Mouse (Mus musculus) hindbrain, embryonic 14.5 days (tissue): ENCODE measurements around the gene Atp8b4. TPM values are rescaled to one million over a fixed set of nuclear protein-coding genes. Genes with fewer than 3 reads are reported as not detected.

ENCODE experiments used
- ATAC-seq: fragments of 200-750 bp; cut with Nextera tagmentation; 2 replicates; pipeline ENCODE4 v1.8.0; 2017; ENCODE audit warnings: moderate number of reproducible peaks, mild to moderate bottlenecking, moderate TSS enrichment, moderate library complexity; ENCODE audit not compliant: low FRiP score
- DNase-seq: peaks from one replicate; pipeline ENCODE4 v3.0.0-alpha.2; 2015; ENCODE audit warnings: low spot score
- H3K27ac ChIP-seq: fragments of 300-500 bp; sonication (generic); 2 replicates; pipeline ENCODE4 v1.5.1; 2014; ENCODE audit warnings: mild to moderate bottlenecking, moderate library complexity
- H3K27me3 ChIP-seq: fragments of 300-500 bp; sonication (generic); 2 replicates; pipeline ENCODE4 v1.6.1; 2014; ENCODE audit warnings: mild to moderate bottlenecking, low read length, mixed read lengths; ENCODE audit not compliant: control insufficient read depth, insufficient read depth
- H3K36me3 ChIP-seq: fragments of 300-500 bp; sonication (generic); replicated peaks from 2 replicates; pipeline ENCODE4 v1.6.1; 2014; ENCODE audit not compliant: control insufficient read depth, insufficient read depth
- H3K4me1 ChIP-seq: fragments of 300-500 bp; sonication (generic); replicated peaks from 2 replicates; pipeline ENCODE4 v1.6.1; 2014; ENCODE audit warnings: antibody characterized with exemption, low read length, mixed read lengths; ENCODE audit not compliant: control insufficient read depth, insufficient read depth
- H3K4me2 ChIP-seq: fragments of 300-500 bp; sonication (generic); replicated peaks from 2 replicates; pipeline ENCODE4 v1.6.1; 2014; ENCODE audit warnings: mild to moderate bottlenecking, moderate library complexity
- H3K4me3 ChIP-seq: fragments of 300-500 bp; sonication (generic); replicated peaks from 2 replicates; pipeline ENCODE4 v1.5.1; 2014; ENCODE audit warnings: mild to moderate bottlenecking, low read length
- H3K9ac ChIP-seq: fragments of 300-500 bp; sonication (generic); 2 replicates; pipeline ENCODE4 v1.6.1; 2014
- H3K9me3 ChIP-seq: fragments of 300-500 bp; sonication (generic); 2 replicates; pipeline ENCODE4 v1.6.1; 2016; ENCODE audit warnings: low read length; ENCODE audit not compliant: control insufficient read depth
- WGBS: fragments of 180-500 bp; shearing (Covaris S2); extraction: QIAGEN DNeasy Blood & Tissue Kit; methylation state at CpG from one replicate; pipeline ENCODE4 v1.1.7; 2014; 5-methylcytosine and 5-hydroxymethylcytosine counted together
- polyA plus RNA-seq: library from polyadenylated mRNA; unstranded; fragments of >200 nt; fragmentation: Nextera tagmentation; extraction: Ambion mirVana; gene quantifications from 2 replicates; pipeline ENCODE4 v1.2.1, GENCODE M21; 2014

Atp8b4 gene
- polyA plus RNA-seq, 1 experiment from 2014 or later = 0.08 TPM

DNA sequence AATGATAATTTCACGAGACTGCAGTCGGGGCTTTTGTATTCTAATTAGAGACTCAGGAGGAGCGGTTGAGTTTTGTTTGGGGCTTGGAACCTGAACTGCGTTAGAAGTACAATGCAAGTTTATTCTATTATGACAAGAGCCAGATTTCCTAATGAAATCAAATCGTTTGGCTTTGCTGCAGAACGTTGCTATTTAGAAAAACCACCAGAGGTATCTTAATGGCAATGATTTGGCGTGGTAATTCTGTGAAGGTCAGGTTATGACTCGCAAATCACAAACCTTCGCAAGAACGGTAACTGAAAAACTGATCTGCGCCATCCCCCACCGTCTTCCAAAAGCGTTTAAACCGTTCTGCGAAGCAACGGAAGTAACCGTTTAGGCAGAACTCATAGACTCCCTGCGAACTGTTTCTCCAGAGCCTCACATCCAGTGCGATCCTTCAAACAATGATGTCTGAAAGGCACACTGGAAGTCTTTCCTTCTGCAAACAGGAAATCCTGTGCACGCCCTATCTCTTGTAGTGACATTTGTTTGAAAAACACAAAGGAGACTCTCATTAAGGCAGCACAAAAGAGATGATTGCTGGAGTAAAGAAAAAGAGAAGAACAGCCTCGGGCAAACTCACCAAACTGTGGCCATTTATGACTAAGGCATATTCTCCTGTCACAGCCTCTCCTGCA, 139.2 kb downstream of the Atp8b4 start:
- H3K4me1 ChIP-seq = no peaks in the 10 kb centered on the region
- no peak overlapping the region for H3K9ac ChIP-seq
- DNase-seq (no peak), ATAC-seq (no peak)
- H3K4me2 ChIP-seq = no peak overlapping the region; the same call in 1 of the 2 replicates
- whole genome bisulfite sequencing = 61% methylated on average over 21 of the region's 21 CpGs
- H3K27me3 ChIP-seq = no peaks in the 10 kb centered on the region
- H3K4me3 ChIP-seq = no peak overlapping the region
- no peaks in the 10 kb centered on the region for H3K9me3 ChIP-seq
- no peaks in the 10 kb centered on the region for H3K36me3 ChIP-seq
- H3K27ac ChIP-seq = no peak overlapping the region

DNA sequence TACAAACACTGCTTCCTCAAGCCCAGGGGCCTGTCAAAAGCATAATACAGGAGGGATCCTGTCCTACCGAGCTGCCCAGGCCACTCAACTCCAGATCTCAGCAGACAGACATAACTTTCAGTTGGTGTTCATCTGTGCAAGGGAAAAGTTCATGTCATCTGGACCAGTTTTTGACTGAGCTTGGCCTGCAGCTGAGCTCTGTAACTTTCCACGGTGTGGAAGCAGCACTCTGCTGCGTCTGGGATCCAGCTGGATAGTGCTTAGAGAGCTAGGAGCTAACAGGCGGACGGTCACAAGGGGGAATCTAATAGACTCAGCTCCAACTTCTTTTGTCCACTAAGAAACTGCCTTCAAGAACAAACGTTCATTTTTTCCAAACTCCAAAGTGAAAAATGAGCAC, 139.8 kb downstream of the Atp8b4 start:
- Histone ChIP-seq H3K4me2 (no peak overlapping the region), H3K4me3 (no peak overlapping the region), H3K9me3 (no peaks in the 10 kb centered on the region), H3K27me3 (no peaks in the 10 kb centered on the region), H3K36me3 (no peaks in the 10 kb centered on the region), H3K4me1 (no peaks in the 10 kb centered on the region), H3K9ac (no peak overlapping the region), H3K27ac (no peak overlapping the region)
- DNase-seq (no peak), ATAC-seq (no peak)
- WGBS = 54% methylated on average over 6 of the region's 6 CpGs

DNA sequence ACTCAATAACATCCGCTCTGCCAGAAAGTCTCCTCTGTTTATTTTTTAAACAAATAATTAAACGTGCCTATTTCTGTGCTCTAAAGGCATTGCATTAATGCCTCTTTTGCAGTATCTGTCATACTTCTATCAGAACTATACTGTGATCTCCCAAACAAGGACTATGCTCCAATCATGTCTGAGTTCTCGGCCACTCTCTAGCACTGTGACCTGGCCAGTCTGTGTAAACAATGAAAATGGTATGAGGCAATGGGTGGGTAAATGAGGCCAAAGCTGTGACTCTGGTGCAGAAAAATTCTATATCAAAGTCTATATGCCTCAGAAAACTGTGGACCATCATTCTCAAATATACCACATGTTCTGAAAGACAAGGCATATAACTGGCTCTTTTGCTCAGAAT, 140.5 kb downstream of the Atp8b4 start:
- H3K4me3 ChIP-seq = no peak overlapping the region
- H3K9me3 ChIP-seq = no peaks in the 10 kb centered on the region
- no peaks in the 10 kb centered on the region for H3K27me3 ChIP-seq
- H3K4me2 ChIP-seq = no peak overlapping the region
- H3K4me1 ChIP-seq = no peaks in the 10 kb centered on the region
- 86% methylated on average over 3 of the region's 3 CpGs for WGBS
- ATAC-seq = no peak
- no peak overlapping the region for H3K9ac ChIP-seq
- DNase-seq = no peak
- H3K36me3 ChIP-seq = no peaks in the 10 kb centered on the region
- no peak overlapping the region for H3K27ac ChIP-seq

DNA sequence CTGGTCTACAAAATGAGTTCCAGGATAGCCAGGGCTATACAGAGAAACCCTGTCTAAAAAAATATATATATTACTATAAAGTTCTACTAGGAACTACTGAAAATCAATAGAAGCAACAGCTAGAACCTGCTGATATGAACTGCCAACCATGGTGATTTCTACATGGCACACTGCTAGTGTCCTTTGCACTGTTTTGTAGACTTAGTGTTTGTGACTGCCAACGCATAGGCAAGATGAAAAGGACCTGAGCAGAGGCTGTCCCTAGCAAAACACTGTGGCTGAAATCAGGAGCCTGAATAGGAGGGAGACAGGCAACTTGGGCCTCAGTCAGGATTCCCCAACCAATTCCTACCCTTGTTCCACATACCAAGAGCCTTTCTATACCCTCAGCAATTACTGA, 141.2 kb downstream of the Atp8b4 start:
- Histone ChIP-seq H3K27ac (no peak overlapping the region), H3K9ac (no peak overlapping the region), H3K9me3 (no peaks in the 10 kb centered on the region), H3K4me3 (no peak overlapping the region), H3K4me1 (no peaks in the 10 kb centered on the region), H3K4me2 (no peak overlapping the region), H3K27me3 (no peaks in the 10 kb centered on the region), H3K36me3 (no peaks in the 10 kb centered on the region)
- DNase-seq (no peak), ATAC-seq (no peak)
- 96% methylated on average over 1 of the region's 1 CpGs for WGBS

DNA sequence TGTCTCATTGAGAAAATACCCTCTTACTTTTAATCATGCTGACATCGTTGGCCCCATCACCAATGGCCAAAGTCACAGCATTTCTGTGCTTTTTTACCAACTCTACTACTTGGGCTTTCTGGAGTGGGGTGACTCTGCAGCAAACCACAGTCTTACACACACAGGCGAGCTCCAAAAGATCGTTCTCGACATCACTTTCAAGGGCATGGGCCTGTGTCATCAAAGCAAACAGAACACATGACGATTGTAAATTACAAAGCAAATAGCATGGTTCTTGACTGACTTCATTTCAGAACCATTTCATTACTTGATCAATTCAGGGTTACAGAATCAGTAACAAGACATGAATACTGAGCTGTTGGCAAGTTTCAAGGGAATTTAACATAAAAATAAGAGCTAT, 141.7 kb downstream of the Atp8b4 start:
- WGBS = 90% methylated on average over 5 of the region's 5 CpGs
- Histone ChIP-seq H3K9me3 (no peaks in the 10 kb centered on the region), H3K36me3 (no peaks in the 10 kb centered on the region), H3K9ac (no peak overlapping the region), H3K4me3 (no peak overlapping the region), H3K27ac (no peak overlapping the region), H3K27me3 (no peaks in the 10 kb centered on the region), H3K4me2 (no peak overlapping the region), H3K4me1 (no peaks in the 10 kb centered on the region)
- ATAC-seq (no peak), DNase-seq (no peak)

DNA sequence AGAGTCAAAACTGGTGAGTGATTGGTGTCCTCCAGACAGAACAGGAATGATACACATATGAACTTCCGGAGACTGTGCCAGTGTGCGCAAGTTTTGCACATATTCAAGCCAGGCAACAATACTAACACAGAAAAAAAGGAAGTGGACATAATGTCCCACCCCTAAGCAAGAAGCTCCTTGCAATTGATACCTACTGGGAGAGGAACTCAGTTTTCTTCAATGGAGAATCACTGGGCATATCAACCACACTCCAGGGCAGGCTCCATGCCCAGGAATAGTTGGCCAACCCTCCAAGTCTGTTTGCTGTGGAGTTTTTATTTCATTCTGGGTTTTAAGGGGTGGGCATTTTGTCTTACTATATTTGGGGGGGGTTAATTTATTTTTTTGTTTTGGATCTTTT, 145.2 kb downstream of the Atp8b4 start:
- 100% methylated on average over 2 of the region's 2 CpGs for WGBS
- ATAC-seq = no peak
- H3K4me3 ChIP-seq = no peak overlapping the region

DNA sequence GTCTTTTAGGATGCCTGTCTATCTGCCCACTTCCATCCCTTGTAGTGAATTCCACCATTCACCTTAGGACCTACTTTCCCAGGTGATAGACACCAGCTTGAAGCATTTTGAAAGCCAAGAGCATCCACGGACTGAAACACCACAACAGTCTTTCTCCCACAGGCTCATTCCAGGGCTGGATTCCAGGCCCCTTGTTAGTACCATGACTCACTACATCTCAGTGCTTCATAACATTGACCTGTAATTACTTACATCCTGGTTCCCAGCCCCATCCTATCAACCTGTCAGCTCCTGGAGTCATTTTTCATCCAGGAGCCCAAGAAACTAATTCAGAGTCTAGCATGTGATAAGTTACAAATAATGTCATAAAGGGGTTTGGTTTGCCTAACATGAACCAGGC, 148.7 kb downstream of the Atp8b4 start:
- WGBS = 85% methylated on average over 1 of the region's 1 CpGs

More for the DNA sequence above, 145.2 kb downstream of the Atp8b4 start:
- no peak overlapping the region for H3K9ac ChIP-seq
- H3K27me3 ChIP-seq = no peaks in the 10 kb centered on the region
- H3K27ac ChIP-seq = no peak overlapping the region
- H3K36me3 ChIP-seq = no peaks in the 10 kb centered on the region
- H3K9me3 ChIP-seq = no peaks in the 10 kb centered on the region
- DNase-seq = no peak
- no peaks in the 10 kb centered on the region for H3K4me1 ChIP-seq
- H3K4me2 ChIP-seq = no peak overlapping the region

DNA sequence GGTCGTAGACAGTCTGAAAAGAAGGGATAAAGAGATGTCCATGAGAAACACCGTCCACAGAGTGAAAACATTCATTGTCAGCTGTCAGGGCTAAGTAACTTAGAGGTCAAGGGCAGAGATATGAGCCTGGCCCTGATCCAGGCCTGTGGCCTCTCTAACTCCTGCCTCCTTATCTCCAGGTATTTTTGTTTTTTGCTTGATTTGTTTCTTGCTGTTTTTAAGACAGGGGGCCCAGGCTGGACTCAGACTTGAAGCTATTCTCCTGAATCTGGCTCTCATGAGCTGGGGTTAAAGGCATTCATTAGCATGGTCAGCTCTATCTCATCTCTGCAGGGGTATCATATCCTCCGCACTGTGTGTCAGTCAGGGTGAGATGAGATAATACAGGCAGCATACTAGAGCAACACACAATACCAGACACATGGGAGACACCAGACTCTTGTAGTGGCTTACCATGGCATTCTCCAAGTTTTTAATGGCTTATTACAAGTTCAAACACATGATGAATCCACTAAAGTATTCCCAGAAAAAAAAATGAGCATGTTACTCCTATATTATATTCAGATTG, 157.4 kb downstream of the Atp8b4 start:
- no peak for ATAC-seq
- Histone ChIP-seq H3K4me3 (no peak overlapping the region), H3K9ac (no peak overlapping the region), H3K4me2 (no peak overlapping the region), H3K4me1 (no peaks in the 10 kb centered on the region), H3K9me3 (no peaks in the 10 kb centered on the region), H3K36me3 (no peaks in the 10 kb centered on the region), H3K27me3 (no peaks in the 10 kb centered on the region), H3K27ac (no peak overlapping the region)
- 79% methylated on average over 3 of the region's 3 CpGs for WGBS
- DNase-seq = no peak

More for the DNA sequence above, 148.7 kb downstream of the Atp8b4 start:
- H3K36me3 ChIP-seq = no peaks in the 10 kb centered on the region
- ATAC-seq = no peak
- no peaks in the 10 kb centered on the region for H3K27me3 ChIP-seq
- H3K4me3 ChIP-seq = no peak overlapping the region
- no peak overlapping the region for H3K4me2 ChIP-seq
- no peaks in the 10 kb centered on the region for H3K4me1 ChIP-seq
- no peaks in the 10 kb centered on the region for H3K9me3 ChIP-seq
- no peak overlapping the region for H3K9ac ChIP-seq
- no peak for DNase-seq
- H3K27ac ChIP-seq = no peak overlapping the region

DNA sequence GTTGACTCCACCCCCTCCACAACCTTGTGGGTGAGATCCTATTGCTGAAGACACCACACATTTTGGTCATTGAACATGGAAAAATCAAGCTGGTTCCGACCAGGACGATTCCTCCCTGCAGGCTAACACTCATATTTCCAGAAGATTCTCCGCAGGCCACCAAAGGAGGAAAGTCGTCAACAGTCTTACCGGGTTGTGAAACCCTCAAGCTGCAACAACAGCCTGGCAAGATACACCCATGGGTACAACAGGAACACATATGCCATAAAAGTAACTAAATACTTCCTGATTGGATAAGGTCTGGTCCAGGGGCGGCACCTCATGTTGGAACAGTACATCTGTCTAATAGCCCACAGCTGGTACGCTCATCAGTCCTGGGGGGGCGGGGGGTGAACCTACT, 159.0 kb downstream of the Atp8b4 start:
- ATAC-seq (no peak), DNase-seq (no peak)
- H3K27me3 ChIP-seq = no peaks in the 10 kb centered on the region
- H3K4me2 ChIP-seq = no peak overlapping the region
- 93% methylated on average over 8 of the region's 8 CpGs for WGBS
- H3K4me1 ChIP-seq = no peaks in the 10 kb centered on the region
- H3K4me3 ChIP-seq = no peak overlapping the region
- H3K27ac ChIP-seq = no peak overlapping the region
- H3K9me3 ChIP-seq = no peaks in the 10 kb centered on the region
- no peaks in the 10 kb centered on the region for H3K36me3 ChIP-seq
- no peak overlapping the region for H3K9ac ChIP-seq

DNA sequence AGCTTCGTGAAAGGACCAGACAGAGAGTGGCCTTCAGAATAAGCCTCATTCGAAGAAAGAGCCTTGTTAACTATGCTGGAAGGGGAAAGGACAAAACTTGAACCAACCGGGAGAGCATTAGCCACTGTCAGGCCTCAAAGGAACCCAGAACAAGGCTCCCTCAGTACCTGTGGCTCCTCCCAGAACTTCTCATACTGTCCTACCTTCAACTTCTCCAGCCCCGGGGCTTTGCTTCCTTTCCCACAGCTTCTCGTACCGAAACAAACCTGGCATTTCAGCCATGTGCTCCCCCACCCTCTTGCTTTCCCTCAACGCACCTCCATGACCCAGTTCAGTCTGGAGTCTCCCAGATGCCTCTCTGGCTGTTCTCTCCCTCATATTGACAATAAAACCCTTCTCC, 160.3 kb downstream of the Atp8b4 start:
- H3K9me3 ChIP-seq = no peaks in the 10 kb centered on the region
- H3K36me3 ChIP-seq = no peaks in the 10 kb centered on the region
- ATAC-seq = no peak
- no peak overlapping the region for H3K4me3 ChIP-seq
- H3K27me3 ChIP-seq = no peaks in the 10 kb centered on the region
- DNase-seq = peak; percentile 9
- WGBS = 86% methylated on average over 7 of the region's 7 CpGs
- no peaks in the 10 kb centered on the region for H3K4me1 ChIP-seq
- no peak overlapping the region for H3K4me2 ChIP-seq
- no peak overlapping the region for H3K27ac ChIP-seq
- H3K9ac ChIP-seq = no peak overlapping the region
